In the genomic region with DNA sequence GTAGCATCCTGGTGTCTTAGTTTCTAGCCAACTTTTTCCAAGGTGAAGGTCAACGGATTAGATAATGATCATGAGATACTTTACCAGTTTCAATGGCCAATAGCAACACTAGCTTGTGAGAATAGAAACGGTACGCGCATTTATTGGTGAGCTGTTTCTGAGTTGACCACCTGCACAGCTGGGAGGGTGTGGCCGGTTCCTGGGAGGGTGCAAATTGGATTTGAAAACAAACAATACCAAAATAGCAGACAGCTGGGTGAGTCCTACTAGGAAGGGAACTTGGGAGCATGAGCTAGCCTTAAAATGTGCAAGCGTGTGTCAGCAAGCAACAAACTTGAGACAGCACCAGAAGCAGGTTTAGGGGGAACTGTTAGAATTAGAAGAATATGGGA, we compare ENCODE assay signal across 27 mouse cellular contexts. TPM values are rescaled to one million over a fixed set of nuclear protein-coding genes. Genes with fewer than 3 reads are reported as not detected.
DNase-seq lines count a peak whose midpoint lies in the region; ATAC-seq lines count a peak whose summit lies in the region.
"Had no signal": no experiment of that assay in that cellular context is flagged by ENCODE, and none has a peak within 500 bp of the region (broad histone marks: within the 10 kb centered on the region; RNA-seq: fewer than 3 reads in every experiment).

No protein-coding gene starts in this region.

- no peaks in the 10 kb centered on the region for H3K27me3 ChIP-seq in heart, embryonic 10.5 days (ENCODE audit: insufficient read depth, poor library complexity, severe bottlenecking)
- no peaks in the 10 kb centered on the region for H3K27me3 ChIP-seq in liver, embryonic 11.5 days (replicated peaks; ENCODE audit: control insufficient read depth, insufficient read depth, low read length)
- H3K27me3 ChIP-seq in liver, embryonic 12.5 days (replicated peaks): no peaks in the 10 kb centered on the region
- H3K27me3 ChIP-seq: CH12.LX; embryonic facial prominence, embryonic 12.5 days; embryonic facial prominence, embryonic 15.5 days; heart, embryonic 12.5 days; heart, embryonic 15.5 days; hindbrain, embryonic 12.5 days; hindbrain, embryonic 15.5 days had no signal

- no peak for ATAC-seq in liver, embryonic 11.5 days (replicated peaks; ENCODE audit: low FRiP score)
- no peak for ATAC-seq in liver, embryonic 12.5 days
- ATAC-seq: activated CD4-positive, CD25-positive, alpha-beta regulatory T cell, adult 4 months; forebrain, embryonic 14.5 days; forebrain, postnatal 0 days; intestine, postnatal 0 days had no signal

- H3K4me3 ChIP-seq in heart, embryonic 10.5 days: no peak overlapping the region
- no peak overlapping the region for H3K4me3 ChIP-seq in liver, embryonic 11.5 days (ENCODE audit: low read depth, low read length)
- no peak overlapping the region for H3K4me3 ChIP-seq in liver, embryonic 12.5 days
- H3K4me3 ChIP-seq: embryonic facial prominence, embryonic 12.5 days; embryonic facial prominence, embryonic 15.5 days; gastrocnemius, adult 2 months; heart, embryonic 12.5 days; heart, embryonic 15.5 days; hindbrain, embryonic 12.5 days; hindbrain, embryonic 15.5 days had no signal

- peak; percentile 11 for DNase-seq in heart, embryonic 10.5 days (ENCODE audit: low spot score)
- no peak for DNase-seq in heart, adult 9 months (ENCODE audit: low spot score in 2 of 2)
- DNase-seq in liver, embryonic 11.5 days (ENCODE audit: low spot score): peak; percentile 29
- DNase-seq in ZHBTc4 (ENCODE audit: low read depth, low spot score): peak; percentile 26
- no peak for DNase-seq in adrenal gland, postnatal 14 days
- DNase-seq: adrenal gland, postnatal 10 days; B cell, adult 2 months; cerebellum, adult 11 months; cerebellum, adult 2 months; cerebellum, adult 9-11 months; cerebellum, postnatal 25 days; forebrain, postnatal 0 days; gastrocnemius, adult 2 months; gastrocnemius, postnatal 14 days; heart, adult 18-20 months; heart, postnatal 14 days had no signal

- WGBS in heart, embryonic 10.5 days: 84% methylated on average over 6 of the region's 6 CpGs
- WGBS in liver, embryonic 11.5 days: 89% methylated on average over 6 of the region's 6 CpGs
- 83% methylated on average over 6 of the region's 6 CpGs for WGBS in liver, embryonic 12.5 days (ENCODE audit: insufficient replicate concordance)

- no peak overlapping the region for H3K4me2 ChIP-seq in liver, embryonic 11.5 days
- no peak overlapping the region for H3K4me2 ChIP-seq in liver, embryonic 12.5 days
- H3K4me2 ChIP-seq: embryonic facial prominence, embryonic 12.5 days; embryonic facial prominence, embryonic 15.5 days; heart, embryonic 12.5 days; heart, embryonic 15.5 days; hindbrain, embryonic 12.5 days; hindbrain, embryonic 15.5 days had no signal

- no peak overlapping the region for H3K27ac ChIP-seq in heart, embryonic 10.5 days
- H3K27ac ChIP-seq in liver, embryonic 11.5 days (ENCODE audit: low read depth, low read length): no peak overlapping the region
- no peak overlapping the region for H3K27ac ChIP-seq in liver, embryonic 12.5 days
- H3K27ac ChIP-seq: embryonic facial prominence, embryonic 12.5 days; embryonic facial prominence, embryonic 15.5 days; gastrocnemius, adult 2 months; heart, embryonic 15.5 days; hindbrain, embryonic 12.5 days; hindbrain, embryonic 15.5 days had no signal

- no peaks in the 10 kb centered on the region for H3K36me3 ChIP-seq in heart, embryonic 10.5 days
- no peaks in the 10 kb centered on the region for H3K36me3 ChIP-seq in liver, embryonic 11.5 days (ENCODE audit: control insufficient read depth, insufficient read depth, low read length)
- H3K36me3 ChIP-seq in liver, embryonic 12.5 days: no peaks in the 10 kb centered on the region; the same call in 1 of the 2 replicates
- H3K36me3 ChIP-seq: embryonic facial prominence, embryonic 12.5 days; embryonic facial prominence, embryonic 15.5 days; heart, embryonic 12.5 days; heart, embryonic 15.5 days; hindbrain, embryonic 12.5 days; hindbrain, embryonic 15.5 days had no signal

- H3K9me3 ChIP-seq in heart, embryonic 10.5 days: no peaks in the 10 kb centered on the region
- no peaks in the 10 kb centered on the region for H3K9me3 ChIP-seq in liver, embryonic 11.5 days (ENCODE audit: control insufficient read depth, low read length)
- no peaks in the 10 kb centered on the region for H3K9me3 ChIP-seq in liver, embryonic 12.5 days (replicated peaks)
- H3K9me3 ChIP-seq: embryonic facial prominence, embryonic 12.5 days; embryonic facial prominence, embryonic 15.5 days; heart, embryonic 12.5 days; heart, embryonic 15.5 days; hindbrain, embryonic 12.5 days; hindbrain, embryonic 15.5 days had no signal

- no peak overlapping the region for H3K9ac ChIP-seq in liver, embryonic 11.5 days (ENCODE audit: low read depth, low read length)
- no peak overlapping the region for H3K9ac ChIP-seq in liver, embryonic 12.5 days
- H3K9ac ChIP-seq: embryonic facial prominence, embryonic 12.5 days; embryonic facial prominence, embryonic 15.5 days; forebrain, postnatal 0 days; heart, embryonic 12.5 days; heart, embryonic 15.5 days; hindbrain, embryonic 12.5 days; hindbrain, embryonic 15.5 days had no signal

- H3K4me1 ChIP-seq in heart, embryonic 10.5 days: peaks cover 18% of the 10 kb centered on the region; the same call in 1 of the 2 replicates
- H3K4me1 ChIP-seq in liver, embryonic 11.5 days (replicated peaks; ENCODE audit: control insufficient read depth, insufficient read depth, low read length): no peaks in the 10 kb centered on the region
- H3K4me1 ChIP-seq in liver, embryonic 12.5 days: no peaks in the 10 kb centered on the region
- H3K4me1 ChIP-seq: embryonic facial prominence, embryonic 12.5 days; embryonic facial prominence, embryonic 15.5 days; hindbrain, embryonic 12.5 days; hindbrain, embryonic 15.5 days had no signal

RNA-seq across cellular contexts. Expression of gene Dera, which starts 19.3 kb away (rescaled TPM):
- polyA plus RNA-seq in heart, embryonic 10.5 days (2016; fragmentation: Nextera tagmentation; extraction: Ambion mirVana): 76.1 and 79.9 TPM in 2 replicates
- polyA plus RNA-seq in liver, embryonic 11.5 days (2014; fragmentation: Nextera tagmentation; extraction: Ambion mirVana): 87.3 and 87.5 TPM in 2 replicates
- polyA plus RNA-seq in liver, embryonic 12.5 days (2016; fragmentation: Nextera tagmentation; extraction: Ambion mirVana): 60.1 and 63.6 TPM in 2 replicates
- 26.4 and 28.9 TPM in 2 replicates for total RNA-seq in adrenal gland, postnatal 14 days (2021)

RNA-seq across cellular contexts. Expression of gene Strap, which starts 38.8 kb away (rescaled TPM):
- polyA plus RNA-seq in heart, embryonic 10.5 days (2016; fragmentation: Nextera tagmentation; extraction: Ambion mirVana): 154 and 170 TPM in 2 replicates
- polyA plus RNA-seq in liver, embryonic 11.5 days (2014; fragmentation: Nextera tagmentation; extraction: Ambion mirVana): 188 and 201 TPM in 2 replicates
- polyA plus RNA-seq in liver, embryonic 12.5 days (2016; fragmentation: Nextera tagmentation; extraction: Ambion mirVana): 130 and 131 TPM in 2 replicates
- total RNA-seq in adrenal gland, postnatal 14 days (2021): 111 and 113 TPM in 2 replicates

Comparison
In these comparisons a context has a peak if more than half of its experiments do, and no peak if none do; other contexts are left out.
1. DNase-seq: peak in heart, embryonic 10.5 days (single experiment), liver, embryonic 11.5 days (single experiment) and ZHBTc4 (single experiment); none in heart, adult 9 months (0 of 2) and adrenal gland, postnatal 14 days (single experiment).